Mouse (Mus musculus) megakaryocyte, embryonic 14.5 days (primary cell): ENCODE data around the gene Bahd1.

Experiments
- FLI1 ChIP-seq: IDR thresholded peaks from 2 replicates; pipeline ENCODE4 v1.6.1; 2012; ENCODE audit warnings: low read length, inconsistent platforms, mixed read lengths
- GATA1 ChIP-seq: IDR thresholded peaks from 3 replicates; pipeline ENCODE4 v1.6.1; 2012; ENCODE audit warnings: mixed read lengths, low read length, inconsistent platforms, borderline replicate concordance

- TF ChIP-seq GATA1 (no peak), FLI1 (no peak)
Measured at GRCm38 (mm10) chr2:118891173-118891572, 9.0 kb upstream of the Bahd1 start.
